Mouse (Mus musculus) thymus, postnatal 10 days (tissue): ENCODE data around the gene Lgr4.
A peak's percentile ranks its signal among the peaks of the same experiment; 100 is the strongest.

Source experiments
- DNase-seq, 2 experiments: peaks; one replicate each; pipeline ENCODE4 v3.0.0; 2021; ENCODE audit warnings: low spot score in 2 of 2

Gene Lgr4

GRCm38 (mm10) chr2:110017087-110017486 lies 99.6 kb downstream of the Lgr4 start:
- DNase-seq: no peak

GRCm38 (mm10) chr2:110017616-110018505 lies 100.4 kb downstream of the Lgr4 start, which contains the start of gene Ccdc34:
Gene Ccdc34 (plus strand): TSS chr2:110017817.
- peak; percentile 83 to 87 for DNase-seq

GRCm38 (mm10) chr2:110019656-110020055 lies 102.2 kb downstream of the Lgr4 start:
- DNase-seq: no peak

GRCm38 (mm10) chr2:110020430-110020829 lies 103.0 kb downstream of the Lgr4 start:
- DNase-seq: no peak

- DNase-seq: no peak
These were observed 118.8 kb downstream of the Lgr4 start for GRCm38 (mm10) chr2:110036265-110036664.

- no peak for DNase-seq
These were observed 119.2 kb downstream of the Lgr4 start for GRCm38 (mm10) chr2:110036665-110037064.

- no peak for DNase-seq
These were observed 119.8 kb downstream of the Lgr4 start for GRCm38 (mm10) chr2:110037221-110037620.

GRCm38 (mm10) chr2:110038341-110038740 lies 120.9 kb downstream of the Lgr4 start:
- DNase-seq: no peak

- DNase-seq: no peak
These were observed 125.7 kb downstream of the Lgr4 start for GRCm38 (mm10) chr2:110042861-110043760.

- DNase-seq: no peak
These were observed 141.0 kb downstream of the Lgr4 start for GRCm38 (mm10) chr2:110058424-110058823.

GRCm38 (mm10) chr2:110063131-110063530 lies 145.7 kb downstream of the Lgr4 start:
- no peak for DNase-seq
